Mouse (Mus musculus) lung, adult 2 months (tissue): ENCODE data around the gene Rpl23a.

ENCODE experiments used
- CTCF ChIP-seq: fragments of 200-500 bp; IDR thresholded peaks from 2 replicates; pipeline ENCODE4 v1.5.1; 2011; ENCODE audit warnings: mild to moderate bottlenecking, low read length, control low read depth; ENCODE audit not compliant: insufficient read depth
- POLR2A ChIP-seq: fragments of 200-500 bp; IDR thresholded peaks from 2 replicates; pipeline ENCODE4 v1.6.1; 2011; ENCODE audit warnings: low read depth, mild to moderate bottlenecking, control low read depth, low read length, borderline replicate concordance; ENCODE audit errors: extremely low read depth

- TF ChIP-seq CTCF: no peak
- no peak for TF ChIP-seq POLR2A
Measured at GRCm38 (mm10) chr11:78209886-78210285, 26.5 kb upstream of the Rpl23a start.
